Mouse (Mus musculus) E14TG2a.4 (cell line): Measurements from ENCODE around the gene Mrgpre.

Experiments used
- CTCF ChIP-seq: conservative IDR thresholded peaks from 2 replicates; pipeline ENCODE4 v1.5.1; 2014; ENCODE audit warnings: low read length
- NANOG ChIP-seq: IDR thresholded peaks from 2 replicates; pipeline ENCODE4 v1.6.1; 2014; ENCODE audit warnings: borderline replicate concordance, low read length, mixed read lengths
- POU5F1 ChIP-seq: IDR thresholded peaks from 2 replicates; pipeline ENCODE4 v1.6.1; 2014; ENCODE audit warnings: low read length, borderline replicate concordance

DNA sequence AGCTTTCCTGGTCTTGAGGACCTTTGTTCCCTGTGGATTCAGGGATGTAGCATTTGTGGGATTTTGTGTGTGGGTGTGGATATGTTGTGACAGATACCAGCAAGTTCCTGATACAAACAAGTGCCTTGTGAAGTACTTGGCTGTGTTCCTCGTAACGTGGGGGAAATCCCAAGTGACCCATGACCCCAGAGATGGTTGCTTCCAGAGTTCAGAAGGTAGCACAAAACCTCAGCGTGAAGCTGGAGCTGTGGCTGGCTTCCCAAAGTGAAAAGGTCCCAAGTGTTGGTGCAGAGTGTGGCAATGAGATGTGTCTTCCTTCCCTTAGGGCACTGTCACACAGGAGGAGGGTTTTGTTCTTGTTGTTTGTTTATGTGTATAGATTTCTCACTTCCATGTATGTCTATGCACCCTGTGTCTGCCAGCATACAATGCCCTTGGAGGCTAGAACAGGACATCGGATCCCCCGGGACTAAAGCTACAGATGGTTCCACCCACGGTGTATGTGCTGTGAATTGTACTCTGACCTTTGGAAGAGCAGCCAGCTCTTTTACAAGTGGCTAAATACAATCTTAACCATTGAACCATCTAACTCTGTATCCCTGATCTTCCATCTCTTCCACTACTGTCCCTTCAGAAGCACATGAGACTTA is 8.2 kb upstream of the Mrgpre start:
- TF ChIP-seq CTCF (no peak), NANOG (no peak), POU5F1 (no peak)
